In the genomic region with DNA sequence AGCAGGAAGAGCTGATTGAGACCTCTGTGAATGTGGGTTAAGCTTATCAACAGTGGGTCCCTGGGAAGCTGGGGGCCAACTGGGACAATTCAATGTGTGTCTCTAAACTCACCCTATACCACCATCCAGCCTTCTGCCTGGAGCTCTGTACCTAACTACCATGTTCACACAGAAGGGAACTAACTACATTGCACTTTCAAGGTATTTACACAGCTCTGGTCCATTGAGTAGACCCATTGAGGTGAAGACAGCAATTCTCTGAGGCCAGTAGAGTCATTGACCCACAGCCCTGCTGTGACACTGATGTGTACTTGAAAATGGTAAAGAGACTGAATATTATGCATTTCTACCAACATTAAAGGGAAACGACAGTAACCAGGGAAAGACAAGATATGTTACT, we compare ENCODE assay signal across 16 mouse cellular contexts.
"Had no signal": no experiment of that assay in that cellular context is flagged by ENCODE, and none has a peak within 500 bp of the region (broad histone marks: within the 10 kb centered on the region; RNA-seq: fewer than 3 reads in every experiment).

No protein-coding gene starts in this region.

- H3K4me2 ChIP-seq: neural tube, embryonic 13.5 days; neural tube, embryonic 15.5 days; stomach, embryonic 15.5 days had no signal

- H3K36me3 ChIP-seq: neural tube, embryonic 13.5 days; neural tube, embryonic 15.5 days; stomach, embryonic 15.5 days had no signal

- H3K27ac ChIP-seq: neural tube, embryonic 13.5 days; neural tube, embryonic 15.5 days; stomach, embryonic 15.5 days; stomach, postnatal 0 days had no signal

- H3K27me3 ChIP-seq: neural tube, embryonic 13.5 days; neural tube, embryonic 15.5 days; stomach, embryonic 15.5 days had no signal

- H3K4me1 ChIP-seq: neural tube, embryonic 13.5 days; neural tube, embryonic 15.5 days; stomach, embryonic 15.5 days had no signal

- H3K4me3 ChIP-seq: neural tube, embryonic 13.5 days; neural tube, embryonic 15.5 days; stomach, embryonic 15.5 days had no signal

- H3K9me3 ChIP-seq: neural tube, embryonic 13.5 days; neural tube, embryonic 15.5 days; stomach, embryonic 15.5 days had no signal

- H3K9ac ChIP-seq: neural tube, embryonic 13.5 days; neural tube, embryonic 15.5 days; stomach, embryonic 15.5 days had no signal

- DNase-seq: retina, postnatal 1 day; right cerebral cortex, adult 18-20 months; right cerebral cortex, postnatal 14 days; right cerebral cortex, postnatal 25 days; right cerebral cortex, postnatal 4 days; spleen, adult 18-20 months; thymus, adult 18-20 months; thymus, adult 2 months; thymus, postnatal 14 days; thymus, postnatal 25 days; thymus, postnatal 36 days; thymus, postnatal 4 days had no signal
